Mouse (Mus musculus) CH12.LX (cell line): ENCODE measurements around the gene Pald1. TPM values are rescaled to one million over a fixed set of nuclear protein-coding genes. Genes with fewer than 3 reads are reported as not detected.

Source experiments
- DNase-seq: peaks from one replicate; pipeline ENCODE4 v3.0.0-alpha.2; 2013; ENCODE audit errors: extremely low read depth
- H3K27ac ChIP-seq: 2 replicates; pipeline ENCODE4 v1.5.1; 2012; ENCODE audit warnings: low read depth, mild to moderate bottlenecking, control low read depth, moderate library complexity; ENCODE audit not compliant: insufficient read depth
- H3K27me3 ChIP-seq: replicated peaks from 2 replicates; pipeline ENCODE3; 2012; ENCODE audit warnings: inconsistent platforms
- H3K36me3 ChIP-seq, 2 experiments: replicated peaks in 1 of 2; 2 replicates each; pipeline versions ENCODE3 to v1.6.1; 2012; ENCODE audit warnings: inconsistent platforms in 1 of 2, low read length in 1 of 2, mild to moderate bottlenecking in 1 of 2, mixed read lengths in 1 of 2, moderate library complexity in 1 of 2; ENCODE audit not compliant: control insufficient read depth in 1 of 2, insufficient read depth in 1 of 2
- H3K4me1 ChIP-seq, 2 experiments: 2 replicates each; pipeline ENCODE4 v1.6.1; 2012; ENCODE audit warnings: inconsistent platforms in 1 of 2, moderate library complexity in 1 of 2; ENCODE audit not compliant: insufficient read depth in 2 of 2, control insufficient read depth in 1 of 2
- H3K4me2 ChIP-seq: 2 replicates; pipeline ENCODE4 v1.6.1; 2012; ENCODE audit warnings: low read depth, mild to moderate bottlenecking, control low read depth; ENCODE audit not compliant: poor library complexity, insufficient read depth, severe bottlenecking
- H3K4me3 ChIP-seq, 3 experiments: fragments of 150-350 bp in 1 of 3; sonication (generic) in 1 of 3; replicated peaks in 1 of 3; 2 replicates each; pipeline versions ENCODE3 to v1.5.1; 2011 to 2012; ENCODE audit warnings: low read depth in 2 of 3, low read length in 2 of 3, mild to moderate bottlenecking in 2 of 3, moderate library complexity in 2 of 3, control low read depth in 1 of 3, improper control_type of control experiment in 1 of 3, inconsistent platforms in 1 of 3, mixed read lengths in 1 of 3; ENCODE audit not compliant: poor library complexity in 1 of 3
- H3K79me2 ChIP-seq: replicated peaks from 2 replicates; pipeline ENCODE4 v1.6.1; 2012; ENCODE audit warnings: mild to moderate bottlenecking, moderate library complexity; ENCODE audit not compliant: control insufficient read depth, poor library complexity, insufficient read depth, severe bottlenecking; ENCODE audit errors: extremely low read depth
- H3K9ac ChIP-seq: 2 replicates; pipeline ENCODE4 v1.6.1; 2012; ENCODE audit warnings: low read depth, mild to moderate bottlenecking, control low read depth, moderate library complexity; ENCODE audit not compliant: insufficient read depth
- H3K9me3 ChIP-seq: replicated peaks from 2 replicates; pipeline ENCODE3; 2012; ENCODE audit warnings: low read length, inconsistent platforms, mixed read lengths
- CTCF ChIP-seq, 2 experiments: IDR thresholded peaks in 1 of 2; conservative IDR thresholded peaks in 1 of 2; 2 replicates each; pipeline ENCODE4 v1.5.1; 2011 to 2012; ENCODE audit warnings: low read depth in 2 of 2, low read length in 2 of 2, improper control_type of control experiment in 1 of 2, inconsistent platforms in 1 of 2, mild to moderate bottlenecking in 1 of 2, moderate library complexity in 1 of 2
- E2F4 ChIP-seq: IDR thresholded peaks from 2 replicates; pipeline ENCODE4 v1.6.1; 2011; ENCODE audit warnings: low read depth, low read length, improper control_type of control experiment; ENCODE audit not compliant: insufficient replicate concordance
- ELF1 ChIP-seq: IDR thresholded peaks from 2 replicates; pipeline ENCODE4 v1.6.1; 2014; ENCODE audit warnings: low read depth, mild to moderate bottlenecking, inconsistent platforms, low read length, improper control_type of control experiment
- ETS1 ChIP-seq: conservative IDR thresholded peaks from 2 replicates; pipeline ENCODE4 v1.6.1; 2012; ENCODE audit warnings: low read depth, mild to moderate bottlenecking, inconsistent platforms, low read length, improper control_type of control experiment, moderate library complexity
- GABPA ChIP-seq: IDR thresholded peaks from 2 replicates; pipeline ENCODE4 v1.6.1; 2012; ENCODE audit warnings: low read depth, low read length, improper control_type of control experiment, inconsistent platforms; ENCODE audit not compliant: insufficient replicate concordance
- IRF4 ChIP-seq: IDR thresholded peaks from 2 replicates; pipeline ENCODE4 v1.6.1; 2014; ENCODE audit warnings: low read depth, mild to moderate bottlenecking, inconsistent platforms, low read length, improper control_type of control experiment
- MAFK ChIP-seq: IDR thresholded peaks from 2 replicates; pipeline ENCODE4 v1.6.1; 2011; ENCODE audit warnings: low read length, improper control_type of control experiment; ENCODE audit not compliant: insufficient replicate concordance
- MAX ChIP-seq: IDR thresholded peaks from 2 replicates; pipeline ENCODE4 v1.6.1; 2011; ENCODE audit warnings: low read length, improper control_type of control experiment
- MXI1 ChIP-seq: IDR thresholded peaks from 2 replicates; pipeline ENCODE4 v1.6.1; 2011; ENCODE audit warnings: mild to moderate bottlenecking, low read depth, low read length, improper control_type of control experiment
- NRF1 ChIP-seq: IDR thresholded peaks from 2 replicates; pipeline ENCODE4 v1.6.1; 2014; ENCODE audit warnings: low read depth, mild to moderate bottlenecking, inconsistent platforms, low read length, improper control_type of control experiment, moderate library complexity
- POLR2AphosphoS2 ChIP-seq: IDR thresholded peaks from 2 replicates; pipeline ENCODE4 v1.6.1; 2011; ENCODE audit warnings: low read depth, low read length, improper control_type of control experiment
- SMC3 ChIP-seq: IDR thresholded peaks from 2 replicates; pipeline ENCODE4 v1.6.1; 2011; ENCODE audit warnings: low read depth, low read length, improper control_type of control experiment
- USF1 ChIP-seq: IDR thresholded peaks from 2 replicates; pipeline ENCODE4 v1.6.1; 2014; ENCODE audit warnings: low read depth, mild to moderate bottlenecking, inconsistent platforms, low read length, improper control_type of control experiment
- USF2 ChIP-seq: conservative IDR thresholded peaks from 2 replicates; pipeline ENCODE4 v1.6.1; 2011; ENCODE audit warnings: low read depth, low read length, improper control_type of control experiment
- ZKSCAN1 ChIP-seq: IDR thresholded peaks from 2 replicates; pipeline ENCODE4 v1.6.1; 2012; ENCODE audit warnings: low read depth, inconsistent platforms, low read length, improper control_type of control experiment, borderline replicate concordance
- ZMIZ1 ChIP-seq: IDR thresholded peaks from 2 replicates; pipeline ENCODE4 v1.6.1; 2012; ENCODE audit warnings: low read depth, mild to moderate bottlenecking, inconsistent platforms, low read length, improper control_type of control experiment
- ZNF384 ChIP-seq: IDR thresholded peaks from 2 replicates; pipeline ENCODE4 v1.6.1; 2012; ENCODE audit warnings: low read depth, low read length, improper control_type of control experiment, inconsistent platforms
- dilution Hi-C: fragments of 300-500 bp; cut with MboI; formaldehyde crosslinking; loops from 2 replicates; pipeline ENCODE4 v1.14.3; 2020; ENCODE audit warnings: low sequenced_read_pairs; ENCODE audit not compliant: extremely low pct_unique_long_range_greater_than_20kb, extremely low pct_ligation_motif_present
- in situ Hi-C: fragments of 300-500 bp; cut with MboI; formaldehyde crosslinking; loops from 3 replicates; pipeline ENCODE4 v1.14.3; 2019; ENCODE audit warnings: low sequenced_read_pairs, low pct_ligation_motif_present, low pct_unique_long_range_greater_than_20kb, mixed read lengths
- polyA plus RNA-seq: library from polyadenylated mRNA; unstranded; fragments of >175 nt; gene quantifications from 2 replicates; pipeline ENCODE4 v1.2.1, GENCODE M21; 2012; ENCODE audit warnings: low read depth; ENCODE audit not compliant: insufficient read length
- total RNA-seq, 2 experiments: library from RNA; depleted of rRNA; stranded (reverse); fragments of 300-350 nt in 1 of 2; fragments of >200 nt in 1 of 2; gene quantifications; 2 replicates each; pipeline ENCODE4 v1.2.3; 2012 to 2014

The Pald1 gene
- total and polyA plus RNA-seq, 3 experiments, result 1.5 to 2.0 (median 1.5) TPM

GRCm38 (mm10) chr10:61356095-61356494 is 27.2 kb downstream of the Pald1 start:
- no peak overlapping the region for H3K4me3 ChIP-seq
- TF ChIP-seq MAX (no peak), NRF1 (no peak), SMC3 (peak; percentile 20; the same call in 1 of the 2 replicates), CTCF (conservative IDR thresholded peaks at IDR 0.05 in 1 of 2, IDR thresholded peaks at IDR 0.05 in 1 of 2; ENCODE audit: low read depth in 2 of 2, low read length in 2 of 2) (peak in 1 of 2 experiments; percentile 43; a peak in 3 of 4 replicates), MXI1 (no peak)
- H3K27me3 ChIP-seq, result no peaks in the 10 kb centered on the region
- dilution Hi-C loops (no loop called here), in situ Hi-C loops (no loop called here)
- no peak overlapping the region for H3K4me2 ChIP-seq
- H3K36me3 ChIP-seq, result peaks cover 0 to 3% of the 10 kb centered on the region in 2 experiments
- no peak overlapping the region for H3K9ac ChIP-seq
- H3K4me1 ChIP-seq, result peaks cover 0 to 4% of the 10 kb centered on the region in 2 experiments; a peak in 1 of 4 replicates
- H3K79me2 ChIP-seq, result no peaks in the 10 kb centered on the region
- peaks cover 8% of the 10 kb centered on the region for H3K9me3 ChIP-seq
- DNase-seq, result peak; percentile 40
- H3K27ac ChIP-seq, result no peak overlapping the region

DNA sequence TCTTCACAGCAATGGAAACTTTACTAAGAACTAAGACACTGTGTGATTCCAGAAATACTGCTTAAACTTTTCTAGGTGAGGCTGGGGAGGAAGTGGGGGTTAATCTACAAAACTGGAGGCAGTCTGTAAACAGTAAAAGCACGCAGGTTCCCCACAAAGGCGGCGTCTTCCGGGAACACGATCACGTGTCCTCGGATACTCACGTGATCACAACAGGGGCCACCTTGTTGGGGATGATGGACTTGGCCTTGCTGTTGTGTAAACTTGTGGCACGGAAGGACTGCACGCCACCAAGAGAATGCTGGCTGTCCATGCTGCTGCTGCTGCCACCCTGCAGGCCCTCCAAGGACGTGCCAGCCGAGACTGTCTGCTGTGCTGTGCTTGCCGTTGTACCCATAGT is 27.7 kb downstream of the Pald1 start:
- no peak overlapping the region for H3K4me3 ChIP-seq
- H3K4me2 ChIP-seq, result no peak overlapping the region
- in situ Hi-C loops, result no loop called here
- no peak overlapping the region for H3K27ac ChIP-seq
- no peak for TF ChIP-seq ZNF384
- TF ChIP-seq ETS1, result no peak
- no peak for TF ChIP-seq POLR2AphosphoS2
- TF ChIP-seq E2F4, result no peak
- H3K27me3 ChIP-seq, result no peaks in the 10 kb centered on the region
- H3K9ac ChIP-seq, result no peak overlapping the region
- H3K4me1 ChIP-seq, result peaks cover 0 to 6% of the 10 kb centered on the region in 2 experiments; a peak in 1 of 4 replicates
- no peaks in the 10 kb centered on the region for H3K79me2 ChIP-seq
- no peak for DNase-seq
- dilution Hi-C loops, result no loop called here
- H3K9me3 ChIP-seq, result peaks cover 6% of the 10 kb centered on the region
- peaks cover 0 to 3% of the 10 kb centered on the region in 2 experiments for H3K36me3 ChIP-seq

DNA sequence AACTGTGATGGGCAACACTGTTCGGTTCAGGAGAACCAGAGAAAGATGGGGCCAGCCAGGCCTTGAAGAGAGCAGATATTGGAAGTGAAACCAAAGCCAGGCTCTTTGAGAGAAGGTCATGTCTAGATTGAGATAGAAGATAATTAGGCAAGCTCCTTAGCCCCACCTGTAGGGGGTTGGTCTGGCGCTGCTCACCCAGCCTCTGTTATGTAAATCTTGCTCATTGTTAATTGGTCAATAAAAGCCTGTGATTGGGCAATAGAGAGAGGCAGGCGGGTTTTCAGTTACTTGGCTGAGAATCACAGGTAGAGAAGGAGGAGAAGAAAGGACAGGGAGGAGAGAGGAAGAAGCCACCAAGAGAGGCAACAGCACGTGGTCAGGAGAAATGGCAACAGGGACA is 32.1 kb downstream of the Pald1 start:
- no peak overlapping the region for H3K4me3 ChIP-seq
- no peak overlapping the region for H3K4me2 ChIP-seq
- no peaks in the 10 kb centered on the region for H3K79me2 ChIP-seq
- H3K4me1 ChIP-seq, result peaks cover 0 to 6% of the 10 kb centered on the region in 2 experiments; a peak in 1 of 4 replicates
- dilution Hi-C loops, result no loop called here
- peaks cover 0 to 13% of the 10 kb centered on the region in 2 experiments for H3K36me3 ChIP-seq
- H3K9me3 ChIP-seq, result peaks cover 9% of the 10 kb centered on the region
- in situ Hi-C loops, result no loop called here
- DNase-seq, result no peak
- no peak overlapping the region for H3K27ac ChIP-seq
- H3K27me3 ChIP-seq, result no peaks in the 10 kb centered on the region
- H3K9ac ChIP-seq, result no peak overlapping the region
- TF ChIP-seq USF2, result no peak
- TF ChIP-seq ZKSCAN1, result no peak
- TF ChIP-seq ELF1, result no peak
- TF ChIP-seq IRF4, result no peak
- TF ChIP-seq ETS1, result no peak
- no peak for TF ChIP-seq USF1
- TF ChIP-seq ZMIZ1, result no peak
- TF ChIP-seq GABPA, result no peak
- no peak for TF ChIP-seq MAFK
- TF ChIP-seq, all 38 proteins: peak for 0
